Mouse (Mus musculus) hindbrain, postnatal 0 days (tissue): ENCODE results near the gene Tefm. TPM values are rescaled to one million over a fixed set of nuclear protein-coding genes. Genes with fewer than 3 reads are reported as not detected.

Experiments used
- ATAC-seq: fragments of 200-750 bp; cut with Nextera tagmentation; 2 replicates; pipeline ENCODE4 v1.8.0; 2017; ENCODE audit warnings: mild to moderate bottlenecking, moderate TSS enrichment, moderate library complexity
- DNase-seq: peaks from one replicate; pipeline ENCODE4 v3.0.0-alpha.2; 2015; ENCODE audit warnings: low spot score
- H3K27ac ChIP-seq: fragments of 300-500 bp; sonication (generic); 2 replicates; pipeline ENCODE4 v1.5.1; 2014; ENCODE audit warnings: mild to moderate bottlenecking
- H3K27me3 ChIP-seq: fragments of 300-500 bp; sonication (generic); 2 replicates; pipeline ENCODE4 v1.6.1; 2014; ENCODE audit warnings: low read length, mixed read lengths; ENCODE audit not compliant: insufficient read depth
- H3K36me3 ChIP-seq: fragments of 300-500 bp; sonication (generic); 2 replicates; pipeline ENCODE4 v1.6.1; 2014; ENCODE audit warnings: low read length, mixed read lengths; ENCODE audit not compliant: insufficient read depth
- H3K4me1 ChIP-seq: fragments of 300-500 bp; sonication (generic); 2 replicates; pipeline ENCODE4 v1.6.1; 2014; ENCODE audit warnings: antibody characterized with exemption, low read length, mixed read lengths; ENCODE audit not compliant: insufficient read depth
- H3K4me2 ChIP-seq: fragments of 300-500 bp; sonication (generic); 2 replicates; pipeline ENCODE4 v1.6.1; 2014; ENCODE audit warnings: low read depth, mild to moderate bottlenecking, low read length, moderate library complexity, mixed read lengths
- H3K4me3 ChIP-seq: fragments of 300-500 bp; sonication (generic); 2 replicates; pipeline ENCODE4 v1.5.1; 2014; ENCODE audit warnings: low read length
- H3K9ac ChIP-seq: fragments of 300-500 bp; sonication (generic); replicated peaks from 2 replicates; pipeline ENCODE4 v1.6.1; 2014; ENCODE audit warnings: mild to moderate bottlenecking, low read length, moderate library complexity, mixed read lengths
- H3K9me3 ChIP-seq: fragments of 300-500 bp; sonication (generic); 2 replicates; pipeline ENCODE4 v1.6.1; 2016; ENCODE audit warnings: low read length, mixed read lengths
- CTCF ChIP-seq: IDR thresholded peaks from 2 replicates; pipeline ENCODE4 v1.5.1; 2016; ENCODE audit warnings: antibody characterized with exemption, control low read depth, low read depth
- WGBS: fragments of 180-500 bp; shearing (Covaris S2); extraction: QIAGEN DNeasy Blood & Tissue Kit; methylation state at CpG from one replicate; pipeline ENCODE4 v1.1.7; 2014; 5-methylcytosine and 5-hydroxymethylcytosine counted together
- polyA plus RNA-seq: library from polyadenylated mRNA; unstranded; fragments of >200 nt; fragmentation: Nextera tagmentation; extraction: Ambion mirVana; gene quantifications from 2 replicates; pipeline ENCODE4 v1.2.1, GENCODE M21; 2015
- total RNA-seq: library from RNA; depleted of rRNA; stranded (reverse); fragments of >200 nt; gene quantifications from 2 replicates; pipeline ENCODE4 v1.2.3, GENCODE M21; 2014

Gene Tefm
- total and polyA plus RNA-seq, 2 experiments from 2014 or later, result 8.6 to 18.6 TPM

- Histone ChIP-seq H3K9me3 (no peaks in the 10 kb centered on the region), H3K4me1 (no peaks in the 10 kb centered on the region), H3K36me3 (no peaks in the 10 kb centered on the region), H3K27me3 (no peaks in the 10 kb centered on the region), H3K4me2 (no peak overlapping the region), H3K9ac (no peak overlapping the region), H3K4me3 (no peak overlapping the region), H3K27ac (no peak overlapping the region)
- ATAC-seq, result no peak
- DNase-seq, result no peak
- TF ChIP-seq CTCF, result no peak
- 73% methylated on average over 5 of the region's 5 CpGs for WGBS
Measured at GRCm38 (mm10) chr11:80181021-80181749, 39.2 kb upstream of the Tefm start.

- 82% methylated on average over 8 of the region's 8 CpGs for WGBS
- no peak for ATAC-seq
- no peak overlapping the region for H3K27ac ChIP-seq
Measured at GRCm38 (mm10) chr11:80178316-80178715, 36.3 kb upstream of the Tefm start.

DNA sequence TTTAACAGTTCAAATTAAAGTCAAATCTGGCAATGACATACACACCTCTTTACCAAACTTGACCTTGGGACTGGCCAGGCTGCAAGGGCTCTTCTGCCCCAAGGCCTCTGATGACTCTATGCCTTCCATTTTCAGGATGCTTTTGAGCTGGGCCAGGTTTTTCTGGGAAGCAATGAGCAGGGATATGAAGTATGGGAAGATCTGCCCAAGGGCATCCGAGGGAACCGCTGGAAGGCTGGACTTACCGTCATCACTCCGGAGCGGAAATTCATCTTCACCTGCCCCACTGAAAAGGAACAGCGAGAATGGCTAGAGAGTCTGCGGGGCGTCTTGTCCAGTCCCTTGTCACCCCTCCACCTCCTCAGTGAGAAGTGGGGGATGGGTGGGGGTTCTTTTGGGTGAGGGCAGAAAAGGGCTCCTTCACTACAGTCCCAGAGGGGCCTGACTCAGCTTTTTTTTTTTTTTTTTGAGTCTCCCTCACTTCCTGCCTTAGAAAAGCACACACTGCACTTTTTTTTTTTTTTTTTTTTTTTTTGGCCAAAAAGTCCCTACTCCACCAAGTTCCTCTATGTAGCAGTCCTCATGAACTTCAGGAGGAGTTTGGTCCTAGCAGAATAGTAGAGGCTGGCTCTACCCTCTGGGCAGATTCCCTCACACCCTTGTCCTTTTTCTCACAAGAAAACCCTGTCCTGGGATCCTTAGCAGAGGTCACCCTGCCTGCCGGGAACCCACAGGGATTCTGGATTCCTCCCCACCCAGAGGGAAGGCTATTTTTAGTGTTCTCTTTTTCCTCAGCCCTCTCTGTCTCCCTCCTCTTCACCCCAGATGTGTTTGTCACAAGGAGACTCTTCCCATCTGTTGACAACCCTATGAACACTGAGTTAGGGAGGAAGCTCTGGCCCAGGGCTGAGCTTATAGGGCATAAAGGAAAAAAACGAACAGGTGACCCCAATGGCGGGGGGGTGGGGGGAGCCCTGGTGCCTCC lies 35.2 kb upstream of the Tefm start:
- WGBS, result 76% methylated on average over 11 of the region's 11 CpGs
- no peak for TF ChIP-seq CTCF
- no peaks in the 10 kb centered on the region for H3K36me3 ChIP-seq
- DNase-seq (no peak), ATAC-seq (no peak)
- H3K27ac ChIP-seq, result no peak overlapping the region
- H3K9me3 ChIP-seq, result no peaks in the 10 kb centered on the region
- no peaks in the 10 kb centered on the region for H3K27me3 ChIP-seq
- no peaks in the 10 kb centered on the region for H3K4me1 ChIP-seq
- no peak overlapping the region for H3K4me3 ChIP-seq
- H3K9ac ChIP-seq, result no peak overlapping the region
- no peak overlapping the region for H3K4me2 ChIP-seq

More at GRCm38 (mm10) chr11:80178316-80178715, 36.3 kb upstream of the Tefm start:
- no peak for TF ChIP-seq CTCF
- Histone ChIP-seq H3K4me3 (no peak overlapping the region), H3K4me1 (no peaks in the 10 kb centered on the region), H3K9me3 (no peaks in the 10 kb centered on the region), H3K27me3 (no peaks in the 10 kb centered on the region), H3K36me3 (no peaks in the 10 kb centered on the region), H3K4me2 (no peak overlapping the region), H3K9ac (no peak overlapping the region)
- DNase-seq, result no peak

DNA sequence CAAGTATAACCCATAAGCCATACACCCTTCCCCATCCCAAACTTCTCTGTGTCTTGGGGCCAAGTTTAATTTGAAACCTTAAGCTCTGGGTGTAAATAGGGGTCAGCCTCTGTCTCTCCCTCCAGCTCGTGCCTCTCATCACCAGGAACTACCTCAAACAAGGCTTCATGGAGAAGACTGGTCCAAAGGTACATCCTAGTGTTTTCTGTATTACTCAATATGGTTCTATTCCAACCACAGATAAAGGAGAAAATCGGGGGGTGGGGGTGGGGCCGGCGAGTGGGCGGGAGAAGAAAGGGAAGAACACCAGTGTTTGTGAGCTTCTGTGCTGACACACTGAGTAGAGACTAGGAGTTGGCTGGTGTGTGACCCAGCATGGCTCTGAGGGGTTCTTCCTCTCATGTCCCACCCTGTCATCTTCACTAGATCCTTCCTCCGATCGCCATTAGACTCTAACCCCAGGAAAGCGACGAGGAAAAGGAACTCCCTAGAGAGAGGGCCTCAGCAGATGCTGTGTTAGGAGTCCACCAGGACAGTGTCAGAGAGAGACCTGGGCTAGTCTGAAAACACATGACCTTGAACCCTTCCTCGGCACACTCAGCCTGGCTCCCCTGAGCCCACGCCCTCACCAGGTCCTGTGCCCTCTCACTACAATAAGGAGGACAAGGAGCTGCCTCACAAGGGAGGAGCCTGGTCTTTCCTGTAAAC lies 32.1 kb upstream of the Tefm start:
- H3K9me3 ChIP-seq, result no peaks in the 10 kb centered on the region
- H3K4me3 ChIP-seq, result no peak overlapping the region
- H3K4me2 ChIP-seq, result no peak overlapping the region
- ATAC-seq (no peak), DNase-seq (no peak)
- H3K27me3 ChIP-seq, result no peaks in the 10 kb centered on the region
- no peak for TF ChIP-seq CTCF
- no peak overlapping the region for H3K27ac ChIP-seq
- no peaks in the 10 kb centered on the region for H3K4me1 ChIP-seq
- no peak overlapping the region for H3K9ac ChIP-seq
- WGBS, result 83% methylated on average over 11 of the region's 11 CpGs
- H3K36me3 ChIP-seq, result no peaks in the 10 kb centered on the region

DNA sequence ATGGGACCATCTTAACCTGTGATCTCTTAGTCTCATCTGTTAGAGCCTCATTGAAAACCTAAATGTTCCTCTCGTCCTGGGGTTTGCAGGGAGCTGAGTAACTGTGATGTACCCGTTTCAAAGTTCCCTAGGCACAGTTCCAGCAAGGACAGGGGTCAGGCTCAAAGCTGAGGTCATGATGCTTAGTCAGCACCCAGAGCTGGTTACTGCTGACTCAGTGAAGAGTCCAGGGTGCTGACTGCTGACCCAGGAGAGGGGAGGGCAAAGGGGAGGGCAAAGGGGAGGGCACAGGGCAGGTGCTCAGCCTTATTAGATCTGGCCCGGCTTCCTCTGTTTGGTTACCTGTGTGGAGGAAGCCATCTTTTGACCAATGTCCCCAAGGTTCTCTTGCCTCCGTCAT lies 29.9 kb upstream of the Tefm start:
- Histone ChIP-seq H3K4me1 (no peaks in the 10 kb centered on the region), H3K36me3 (no peaks in the 10 kb centered on the region), H3K9me3 (no peaks in the 10 kb centered on the region), H3K9ac (no peak overlapping the region), H3K4me3 (no peak overlapping the region), H3K27me3 (no peaks in the 10 kb centered on the region), H3K27ac (no peak overlapping the region), H3K4me2 (no peak overlapping the region)
- no peak for ATAC-seq
- no peak for DNase-seq
- WGBS, result 64% methylated on average over 4 of the region's 4 CpGs
- no peak for TF ChIP-seq CTCF

GRCm38 (mm10) chr11:80170351-80170750 lies 28.4 kb upstream of the Tefm start:
- no peak for ATAC-seq
- WGBS, result 76% methylated on average over 5 of the region's 5 CpGs
- no peak for TF ChIP-seq CTCF

More at GRCm38 (mm10) chr11:80170351-80170750, 28.4 kb upstream of the Tefm start:
- no peaks in the 10 kb centered on the region for H3K27me3 ChIP-seq
- H3K4me1 ChIP-seq, result no peaks in the 10 kb centered on the region
- DNase-seq, result no peak
- H3K36me3 ChIP-seq, result no peaks in the 10 kb centered on the region
- H3K9me3 ChIP-seq, result no peaks in the 10 kb centered on the region
- no peak overlapping the region for H3K4me2 ChIP-seq
- H3K9ac ChIP-seq, result no peak overlapping the region
- no peak overlapping the region for H3K4me3 ChIP-seq
- H3K27ac ChIP-seq, result no peak overlapping the region
